In genomic region chrX:167329098-167329497, GRCm38 (mm10) we compare ENCODE assay signal across 9 mouse cellular contexts. TPM values are rescaled to one million over a fixed set of nuclear protein-coding genes. Genes with fewer than 3 reads are reported as not detected.
A peak's percentile ranks its signal among the peaks of the same experiment; 100 is the strongest.
DNase-seq lines count a peak whose midpoint lies in the region; ATAC-seq and TF ChIP-seq lines count a peak whose summit lies in the region.
"Had no signal": no experiment of that assay in that cellular context is flagged by ENCODE, and none has a peak within 500 bp of the region (broad histone marks: within the 10 kb centered on the region; RNA-seq: fewer than 3 reads in every experiment).

No protein-coding gene starts in this region.

- WGBS in lung, embryonic 14.5 days, result 83% methylated on average over 1 of the region's 1 CpGs
- 50% methylated on average over 1 of the region's 1 CpGs for WGBS in macrophage (ENCODE audit: missing documents)

- H3K4me2 ChIP-seq in lung, embryonic 14.5 days, result no peak overlapping the region
- H3K4me2 ChIP-seq: liver, embryonic 13.5 days had no signal

- H3K27ac ChIP-seq in lung, embryonic 14.5 days (ENCODE audit: low read depth), result no peak overlapping the region
- peak overlapping the region; percentile 96 for H3K27ac ChIP-seq in macrophage
- H3K27ac ChIP-seq: liver, embryonic 13.5 days had no signal

- no peak for TF ChIP-seq CTCF in lung, embryonic 14.5 days (IDR thresholded peaks at IDR 0.05; ENCODE audit: low read depth)

- no peak overlapping the region for H3K4me3 ChIP-seq in lung, embryonic 14.5 days (ENCODE audit: low read depth, low read length)
- H3K4me3 ChIP-seq in macrophage (ENCODE audit: inconsistent target), result peak overlapping the region; percentile 38
- H3K4me3 ChIP-seq: liver, embryonic 13.5 days had no signal

- H3K4me1 ChIP-seq in lung, embryonic 14.5 days (ENCODE audit: insufficient read depth), result no peaks in the 10 kb centered on the region

- peak; percentile 3 for DNase-seq in gastrocnemius, adult 18-20 months (ENCODE audit: low spot score)
- DNase-seq in gastrocnemius, postnatal 4 days (ENCODE audit: low spot score in 2 of 2), result no peak
- DNase-seq in lung, embryonic 14.5 days, result peak; percentile 39
- DNase-seq in lung, adult 18-20 months, result no peak
- peak; percentile 5 for DNase-seq in gastrocnemius, postnatal 14 days
- no peak for DNase-seq in adrenal gland, postnatal 10 days
- no peak for DNase-seq in cerebellum, adult 11 months
- DNase-seq: liver, embryonic 13.5 days had no signal

- intact Hi-C loops in gastrocnemius, postnatal 14 days (cut with DNase I; ENCODE audit: low total_unique reads), result no loop called here

- peaks cover 58% of the 10 kb centered on the region for H3K79me2 ChIP-seq in macrophage (ENCODE audit: inconsistent target)

- no peaks in the 10 kb centered on the region for H3K36me3 ChIP-seq in lung, embryonic 14.5 days (ENCODE audit: insufficient read depth)
- no peaks in the 10 kb centered on the region for H3K36me3 ChIP-seq in macrophage (ENCODE audit: inconsistent target)
- H3K36me3 ChIP-seq: liver, embryonic 13.5 days had no signal

- ATAC-seq in lung, embryonic 14.5 days (ENCODE audit: insufficient read depth), result no peak; the same call in 1 of the 2 replicates

- H3K27me3 ChIP-seq in lung, embryonic 14.5 days (ENCODE audit: insufficient read depth, low read length), result no peaks in the 10 kb centered on the region
- H3K27me3 ChIP-seq: liver, embryonic 13.5 days had no signal

- H3K9me3 ChIP-seq in lung, embryonic 14.5 days (ENCODE audit: low read depth, low read length), result no peaks in the 10 kb centered on the region
- H3K9me3 ChIP-seq: liver, embryonic 13.5 days had no signal

- H3K9ac ChIP-seq in lung, embryonic 14.5 days, result no peak overlapping the region
- H3K9ac ChIP-seq: liver, embryonic 13.5 days had no signal

RNA-seq across cellular contexts. Expression of gene Tlr7, which starts 1.3 kb away (rescaled TPM):
- total RNA-seq in gastrocnemius, adult 18-20 months (2021), result under 1 TPM; 0.66 to 0.95 TPM
- total RNA-seq in gastrocnemius, postnatal 4 days (2021), result 1 to 10 TPM; 1.9 to 2.9 TPM
- polyA plus RNA-seq in lung, embryonic 14.5 days (2014; fragmentation: Nextera tagmentation; extraction: Ambion mirVana), result 0.59 and 0.62 TPM in 2 replicates
- total RNA-seq in gastrocnemius, postnatal 14 days (2021), result 1 to 10 TPM in 1 of 2 experiments, under 1 TPM in 1; 0.86 to 1.9 TPM
- 100 to 1,000 TPM in 17 of 26 experiments, 10 to 100 TPM in 9; 41.0 to 220 (median 109) TPM for total RNA-seq in macrophage (2018; cell fraction: chromatin; rRNA removed)
- 100 to 1,000 TPM; 183 to 319 (median 254) TPM for total RNA-seq in macrophage (2018; cell fraction: cytosol; rRNA removed)
- 100 to 1,000 TPM; 121 to 443 (median 275) TPM for total RNA-seq in macrophage (2018; cell fraction: nucleus; rRNA removed)
- 111 to 271 TPM (median 167 TPM) in 3 replicates for polyA plus RNA-seq in macrophage (2018)
- 1 to 10 TPM; 2.2 to 2.6 TPM for total RNA-seq in adrenal gland, postnatal 10 days (2021)

RNA-seq across cellular contexts. Expression of gene Prps2, which starts 53.5 kb away (rescaled TPM):
- 1 to 10 TPM; 1.6 to 1.9 TPM for total RNA-seq in gastrocnemius, adult 18-20 months (2021)
- 1 to 10 TPM; 6.6 to 7.2 TPM for total RNA-seq in gastrocnemius, postnatal 4 days (2021)
- polyA plus RNA-seq in lung, embryonic 14.5 days (2014; fragmentation: Nextera tagmentation; extraction: Ambion mirVana), result 27.9 and 31.8 TPM in 2 replicates
- 1 to 10 TPM; 2.3 to 3.5 TPM for total RNA-seq in gastrocnemius, postnatal 14 days (2021)
- total RNA-seq in macrophage (2018; cell fraction: chromatin; rRNA removed), result 10 to 100 TPM in 2 of 26 experiments, 1 to 10 TPM in 21, under 1 TPM in 3; 0.34 to 15.8 (median 2.8) TPM
- total RNA-seq in macrophage (2018; cell fraction: cytosol; rRNA removed), result 10 to 100 TPM; 16.8 to 80.9 (median 40.2) TPM
- total RNA-seq in macrophage (2018; cell fraction: nucleus; rRNA removed), result 10 to 100 TPM in 17 of 26 experiments, 1 to 10 TPM in 9; 3.6 to 38.4 (median 12.4) TPM
- polyA plus RNA-seq in macrophage (2018), result 35.4 to 46.1 TPM (median 44.4 TPM) in 3 replicates
- 10 to 100 TPM; 19.3 to 22.5 TPM for total RNA-seq in adrenal gland, postnatal 10 days (2021)

Comparison
In these comparisons a context has a peak if more than half of its experiments do, and no peak if none do; other contexts are left out.
1. DNase-seq: peak in gastrocnemius, adult 18-20 months (single experiment), lung, embryonic 14.5 days (single experiment) and gastrocnemius, postnatal 14 days (single experiment); none in gastrocnemius, postnatal 4 days (0 of 2), lung, adult 18-20 months (0 of 2), adrenal gland, postnatal 10 days (single experiment) and cerebellum, adult 11 months (single experiment).